Mouse (Mus musculus) adrenal gland, postnatal 14 days (tissue): Measurements from ENCODE around the gene Zfp62. TPM values are rescaled to one million over a fixed set of nuclear protein-coding genes. Genes with fewer than 3 reads are reported as not detected.

Source experiments
- DNase-seq: peaks from one replicate; pipeline ENCODE4 v3.0.0; 2021; ENCODE audit warnings: mixed read lengths
- total RNA-seq: library from RNA; stranded (reverse); gene quantifications from 2 replicates; pipeline ENCODE4 v1.2.3, GENCODE M21; 2021

Zfp62 gene
- total RNA-seq, 1 experiment from 2014 or later: 33.2 TPM

DNA sequence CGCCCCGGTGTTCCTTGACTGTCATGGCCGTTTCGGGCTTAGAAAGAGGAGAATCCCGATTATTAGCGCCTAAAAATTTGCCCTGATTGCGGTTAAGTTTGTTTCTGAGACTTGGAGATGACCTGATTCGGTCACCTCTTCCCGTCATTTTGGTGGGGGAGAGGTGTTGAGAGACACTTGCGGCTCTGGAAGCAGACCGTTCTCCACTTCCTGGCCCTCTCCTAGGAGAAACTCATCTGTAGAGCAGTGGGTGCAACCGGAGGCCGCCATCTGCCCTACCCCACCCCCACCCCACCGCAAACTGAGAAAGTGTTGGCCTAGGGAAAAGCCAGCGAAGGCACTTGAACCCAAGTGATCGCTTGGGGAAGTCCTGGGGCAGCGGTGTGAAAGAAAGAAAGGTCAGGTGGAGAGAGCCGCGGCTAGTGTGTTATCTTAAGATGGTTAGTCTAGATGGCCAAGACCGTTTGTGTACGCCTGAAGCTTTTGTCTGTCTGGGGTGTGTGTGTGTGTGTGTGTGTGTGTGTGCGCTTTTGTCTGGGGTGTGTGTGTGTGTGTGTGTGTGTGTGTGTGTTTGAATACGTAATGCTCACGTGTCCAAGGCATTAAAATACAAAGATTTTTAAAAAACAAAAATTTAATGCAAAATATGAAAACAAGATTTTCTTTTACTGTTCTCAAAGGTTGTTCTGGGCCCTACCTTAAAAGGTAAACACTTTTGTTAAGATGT is 842 bp downstream of the Zfp62 start:
- DNase-seq: no peak

- no peak for DNase-seq
Measured at GRCm38 (mm10) chr11:49205080-49205590, 2.0 kb downstream of the Zfp62 start.

DNA sequence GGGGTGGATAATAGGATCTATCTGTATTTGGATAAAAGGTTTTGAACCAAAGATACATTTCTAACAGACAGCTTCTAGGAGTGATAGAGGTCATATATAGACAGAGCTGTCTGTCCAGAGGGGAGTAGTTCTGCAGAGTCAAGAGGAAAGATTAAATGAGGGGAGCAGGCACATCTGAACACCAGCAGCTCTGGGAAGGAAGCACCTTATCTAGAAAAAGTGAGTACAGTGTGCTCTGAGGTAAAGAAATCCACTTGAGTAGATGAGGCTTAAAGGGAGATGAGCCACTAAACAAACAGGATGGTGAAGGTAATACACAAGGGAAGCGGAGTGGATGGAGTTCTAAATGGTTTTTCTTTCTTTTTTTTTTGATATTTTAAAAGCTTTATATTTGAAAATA is 4.4 kb downstream of the Zfp62 start:
- DNase-seq: no peak

GRCm38 (mm10) chr11:49212577-49212976 is 9.5 kb downstream of the Zfp62 start:
- no peak for DNase-seq

- no peak for DNase-seq
Measured at GRCm38 (mm10) chr11:49213505-49213904, 10.4 kb downstream of the Zfp62 start.

GRCm38 (mm10) chr11:49219271-49219670 is 16.2 kb downstream of the Zfp62 start:
- DNase-seq: no peak

DNA sequence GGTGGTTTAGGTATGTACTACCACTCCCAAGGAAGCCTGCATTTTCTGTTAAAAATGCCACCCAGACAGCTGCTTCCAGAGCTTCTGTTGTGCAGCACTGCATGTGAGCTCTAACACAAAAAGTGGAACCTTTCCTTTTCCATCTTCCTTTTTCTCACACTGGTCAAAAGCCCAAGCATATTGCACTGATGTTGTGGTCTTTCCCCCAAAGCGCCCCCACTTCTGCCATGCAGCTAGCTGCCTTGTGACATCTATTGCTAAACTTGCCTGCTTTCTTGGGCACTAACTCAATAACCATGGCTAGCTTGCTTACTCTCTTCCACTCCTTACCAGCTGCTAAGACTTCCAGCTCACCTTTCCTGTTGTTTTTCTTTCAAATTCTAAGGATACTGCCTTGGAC is 21.4 kb downstream of the Zfp62 start:
- DNase-seq: no peak

- no peak for DNase-seq
Measured at GRCm38 (mm10) chr11:49232781-49233180, 29.7 kb downstream of the Zfp62 start.

GRCm38 (mm10) chr11:49235459-49236207 is 32.5 kb downstream of the Zfp62 start:
- no peak for DNase-seq

DNA sequence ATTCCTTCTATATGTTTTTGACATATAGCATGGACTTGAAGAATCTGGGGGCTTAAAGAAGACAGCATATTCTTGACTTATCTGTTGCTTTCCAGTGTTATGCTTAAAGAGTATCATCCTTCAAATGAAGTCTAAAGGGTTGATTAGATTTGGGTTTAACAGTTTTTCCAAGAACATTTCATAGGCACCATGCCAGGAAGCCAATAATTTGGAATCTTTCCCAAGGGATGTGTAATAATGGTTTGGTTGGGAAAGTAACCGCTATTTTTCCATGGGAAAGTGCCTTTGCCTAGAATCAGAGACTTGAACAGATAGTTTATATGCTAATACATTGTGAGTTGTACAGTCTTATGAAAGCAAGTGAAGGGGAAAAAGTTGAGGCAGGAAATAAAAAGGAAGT is 33.8 kb downstream of the Zfp62 start:
- no peak for DNase-seq

- no peak for DNase-seq
Measured at GRCm38 (mm10) chr11:49237532-49237931, 34.4 kb downstream of the Zfp62 start.

- DNase-seq: no peak
Measured at GRCm38 (mm10) chr11:49240310-49240709, 37.2 kb downstream of the Zfp62 start.

DNA sequence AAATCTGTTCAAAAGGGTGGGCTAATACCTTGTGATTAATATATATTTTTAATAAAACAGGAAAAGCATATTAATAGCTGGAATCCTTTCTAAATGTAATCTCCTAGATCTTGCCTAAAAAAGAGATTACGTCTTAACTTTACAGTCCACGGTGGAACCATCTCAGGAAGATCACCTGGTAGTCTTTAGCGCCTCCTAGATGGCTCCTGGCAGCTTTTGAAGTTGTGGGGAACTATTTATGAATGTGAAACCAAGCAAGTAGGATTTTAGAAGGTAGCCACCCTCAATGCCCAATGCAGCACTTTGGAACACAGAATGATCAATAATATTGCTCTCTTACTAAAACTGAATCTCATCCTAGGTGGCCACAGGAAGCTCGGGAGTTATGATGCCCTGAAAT is 37.8 kb downstream of the Zfp62 start:
- DNase-seq: no peak

GRCm38 (mm10) chr11:49241471-49241870 is 38.4 kb downstream of the Zfp62 start:
- DNase-seq: no peak

GRCm38 (mm10) chr11:49242944-49243626 is 40.0 kb downstream of the Zfp62 start:
- DNase-seq: no peak

GRCm38 (mm10) chr11:49243727-49244594 is 40.9 kb downstream of the Zfp62 start, which contains the start of gene Mgat1:
TSS of gene Mgat1 (plus strand) at chr11:49244191.
- peak; percentile 97 for DNase-seq

DNA sequence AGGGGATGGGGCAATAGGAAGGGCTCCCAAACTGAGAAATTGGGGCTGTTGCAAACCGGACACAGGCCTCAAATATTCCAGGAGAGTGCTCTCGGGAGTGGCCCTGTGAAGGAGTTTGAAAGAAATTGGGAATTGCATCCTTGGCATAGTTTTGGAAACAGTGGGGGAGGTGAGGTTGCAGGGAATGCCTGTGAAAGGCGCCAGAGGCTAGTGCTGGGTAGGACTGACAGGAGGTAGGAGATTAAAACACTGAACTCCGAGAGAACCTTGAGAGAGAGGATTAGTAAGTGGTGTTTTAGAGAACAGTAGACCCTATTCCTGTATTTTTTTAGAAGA is 41.5 kb downstream of the Zfp62 start:
- no peak for DNase-seq

DNA sequence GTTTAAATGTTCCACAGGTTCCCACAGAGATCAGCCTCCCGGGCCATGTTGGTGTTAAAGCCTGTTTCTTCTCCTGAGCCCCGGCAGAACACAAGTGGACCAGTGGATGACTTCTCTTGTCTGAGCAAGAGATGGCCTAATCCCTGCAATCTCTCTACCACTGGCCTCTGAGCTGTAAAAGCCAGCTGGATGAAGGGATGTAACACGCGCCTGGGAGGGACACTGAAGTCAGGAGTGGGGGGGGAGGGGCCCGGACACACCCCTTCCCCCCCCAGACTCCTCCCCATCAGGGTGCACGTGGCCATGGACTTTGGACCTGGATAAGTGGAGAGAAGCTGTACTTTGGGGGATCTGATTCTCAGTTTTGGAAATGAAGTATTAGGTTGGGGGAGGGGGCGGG is 42.1 kb downstream of the Zfp62 start:
- DNase-seq: peak; percentile 83

GRCm38 (mm10) chr11:49245634-49246415 is 42.7 kb downstream of the Zfp62 start:
- no peak for DNase-seq

DNA sequence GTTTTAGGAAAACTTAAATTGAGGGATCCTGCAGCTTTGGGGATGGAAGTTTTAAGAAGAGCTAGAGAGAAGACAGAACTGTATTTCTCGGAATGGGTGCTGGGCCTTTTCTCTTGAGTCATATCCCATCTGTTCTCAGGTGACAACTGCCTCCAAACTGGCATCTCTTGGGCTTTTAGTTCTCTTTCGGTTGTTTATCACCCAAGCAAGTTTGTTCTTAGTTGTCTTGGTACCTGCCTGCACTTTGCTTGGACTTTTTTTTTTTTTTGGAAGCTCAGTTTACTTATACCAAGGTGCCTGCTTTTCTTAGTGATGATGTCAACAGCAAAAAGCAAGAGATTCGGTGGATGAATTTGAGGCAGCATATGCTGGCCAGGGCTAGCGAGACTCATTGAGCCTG is 43.4 kb downstream of the Zfp62 start:
- no peak for DNase-seq

DNA sequence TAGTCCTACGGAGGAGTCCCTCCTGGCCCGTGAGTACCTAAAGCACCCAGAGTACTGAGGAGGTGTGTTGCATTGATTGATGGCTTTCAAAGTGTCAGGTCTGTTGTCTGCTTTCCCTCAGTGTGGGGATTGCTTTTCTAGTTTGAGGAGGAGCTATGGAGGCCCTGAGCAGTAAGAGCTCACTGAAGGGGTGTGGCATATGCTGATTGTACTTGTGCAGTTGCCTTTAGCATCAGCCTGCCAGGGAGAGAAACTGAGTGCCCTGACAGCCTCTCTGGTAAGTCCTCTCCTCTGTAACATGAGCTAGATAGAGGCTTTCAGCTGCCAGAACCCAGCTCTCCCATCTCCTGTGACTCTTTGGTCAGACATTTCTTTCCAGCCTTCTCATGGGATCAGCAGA is 44.2 kb downstream of the Zfp62 start:
- DNase-seq: no peak
